Mouse (Mus musculus) lung, embryonic 16.5 days (tissue): ENCODE measurements at regions not wholly inside any gene's neighbourhood (a gene's known extent, or its start where the extent isn't known, plus 50 kb on each side); places are given as distances from the start of the nearest gene placed in this dataset. TPM values are rescaled to one million over a fixed set of nuclear protein-coding genes. Genes with fewer than 3 reads are reported as not detected.

Experiments
- ATAC-seq: fragments of 200-750 bp; cut with Nextera tagmentation; 2 replicates; pipeline ENCODE4 v1.8.0; 2017; ENCODE audit warnings: low read depth, mild to moderate bottlenecking, moderate library complexity
- H3K27ac ChIP-seq: fragments of 300-500 bp; sonication (generic); 2 replicates; pipeline ENCODE4 v1.5.1; 2014; ENCODE audit warnings: mild to moderate bottlenecking, control low read depth, low read length
- H3K27me3 ChIP-seq: fragments of 300-500 bp; sonication (generic); 2 replicates; pipeline ENCODE4 v1.6.1; 2014; ENCODE audit warnings: low read depth, low read length, mixed read lengths; ENCODE audit not compliant: control insufficient read depth, insufficient read depth
- H3K36me3 ChIP-seq: fragments of 300-500 bp; sonication (generic); 2 replicates; pipeline ENCODE4 v1.6.1; 2014; ENCODE audit warnings: low read length; ENCODE audit not compliant: control insufficient read depth, insufficient read depth
- H3K4me1 ChIP-seq: fragments of 300-500 bp; sonication (generic); replicated peaks from 2 replicates; pipeline ENCODE4 v1.6.1; 2014; ENCODE audit warnings: low read length, mixed read lengths; ENCODE audit not compliant: control insufficient read depth, insufficient read depth
- H3K4me2 ChIP-seq: fragments of 300-500 bp; sonication (generic); 2 replicates; pipeline ENCODE4 v1.6.1; 2014; ENCODE audit warnings: low read depth, low read length, control low read depth
- H3K4me3 ChIP-seq: fragments of 300-500 bp; sonication (generic); 2 replicates; pipeline ENCODE4 v1.5.1; 2014; ENCODE audit warnings: mild to moderate bottlenecking, low read length, control low read depth
- H3K9ac ChIP-seq: fragments of 300-500 bp; sonication (generic); 2 replicates; pipeline ENCODE4 v1.6.1; 2014; ENCODE audit warnings: low read length, control low read depth
- H3K9me3 ChIP-seq: fragments of 300-500 bp; sonication (generic); 2 replicates; pipeline ENCODE4 v1.6.1; 2016; ENCODE audit warnings: low read length; ENCODE audit not compliant: control insufficient read depth
- WGBS: fragments of 180-500 bp; shearing (Covaris S2); extraction: QIAGEN DNeasy Blood & Tissue Kit; methylation state at CpG from one replicate; pipeline ENCODE4 v1.1.7; 2014; 5-methylcytosine and 5-hydroxymethylcytosine counted together
- microRNA-seq: library from miRNA; unstranded; fragments of <30 nt; microRNA quantifications from one replicate; pipeline ENCODE4, GENCODE M21; 2016

DNA sequence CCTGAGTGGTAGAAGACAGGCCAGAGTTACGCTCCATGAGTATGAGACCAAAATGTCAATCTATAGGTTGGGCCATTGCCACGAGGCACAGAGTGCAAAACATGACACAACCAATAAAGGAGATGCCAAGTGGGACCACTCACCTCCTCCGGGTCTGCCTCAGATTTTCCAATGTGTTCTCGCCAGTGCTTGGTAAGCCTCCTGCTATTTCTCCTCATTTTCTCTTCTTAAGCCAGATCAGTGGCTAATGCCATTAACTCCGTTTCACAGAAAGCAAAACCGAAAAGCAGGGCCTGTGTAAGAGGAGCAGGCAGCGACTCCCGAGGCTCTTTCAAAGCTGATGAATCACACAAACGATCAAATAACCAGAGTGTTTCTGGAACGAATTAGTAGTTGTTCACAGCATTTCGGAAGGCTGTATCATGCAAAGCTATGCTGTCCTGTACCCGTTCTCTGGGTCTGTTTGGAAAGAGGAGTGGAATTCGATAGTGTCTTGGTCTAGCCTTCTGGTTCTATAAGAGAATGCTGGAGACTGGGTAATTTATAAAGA lies 59.7 kb upstream of the Gm10320 start:
- Histone ChIP-seq H3K4me3 (no peak overlapping the region), H3K27ac (no peak overlapping the region), H3K9ac (no peak overlapping the region), H3K4me2 (no peak overlapping the region), H3K4me1 (no peaks in the 10 kb centered on the region), H3K36me3 (no peaks in the 10 kb centered on the region), H3K27me3 (no peaks in the 10 kb centered on the region), H3K9me3 (no peaks in the 10 kb centered on the region)
- ATAC-seq, result no peak
- 79% methylated on average over 13 of the region's 13 CpGs for WGBS

DNA sequence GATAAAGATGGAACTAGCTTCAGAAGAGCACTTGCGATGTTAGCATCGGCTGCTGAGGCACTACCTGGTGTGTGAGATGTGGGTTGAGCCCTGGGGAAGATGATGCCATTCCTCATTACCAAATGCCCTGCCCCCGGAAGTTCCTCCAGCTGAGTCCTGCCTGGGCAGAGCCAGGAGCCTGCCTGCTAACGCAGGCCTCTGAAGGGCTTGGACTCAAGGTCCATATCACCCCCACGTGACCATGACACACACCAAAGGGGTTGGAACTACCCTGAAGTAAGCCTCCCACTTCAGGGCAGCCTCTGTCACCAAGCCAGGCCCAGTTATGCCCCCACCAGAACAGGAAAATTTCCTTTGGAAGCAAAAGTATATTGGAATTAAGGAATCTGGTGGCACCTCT lies 55.4 kb upstream of the Gm10320 start:
- Histone ChIP-seq H3K9me3 (no peaks in the 10 kb centered on the region), H3K36me3 (no peaks in the 10 kb centered on the region), H3K4me3 (no peak overlapping the region), H3K27ac (no peak overlapping the region), H3K9ac (no peak overlapping the region), H3K4me2 (no peak overlapping the region), H3K27me3 (no peaks in the 10 kb centered on the region), H3K4me1 (peaks cover 3% of the 10 kb centered on the region; the same call in 1 of the 2 replicates)
- ATAC-seq, result no peak
- 69% methylated on average over 5 of the region's 5 CpGs for WGBS

DNA sequence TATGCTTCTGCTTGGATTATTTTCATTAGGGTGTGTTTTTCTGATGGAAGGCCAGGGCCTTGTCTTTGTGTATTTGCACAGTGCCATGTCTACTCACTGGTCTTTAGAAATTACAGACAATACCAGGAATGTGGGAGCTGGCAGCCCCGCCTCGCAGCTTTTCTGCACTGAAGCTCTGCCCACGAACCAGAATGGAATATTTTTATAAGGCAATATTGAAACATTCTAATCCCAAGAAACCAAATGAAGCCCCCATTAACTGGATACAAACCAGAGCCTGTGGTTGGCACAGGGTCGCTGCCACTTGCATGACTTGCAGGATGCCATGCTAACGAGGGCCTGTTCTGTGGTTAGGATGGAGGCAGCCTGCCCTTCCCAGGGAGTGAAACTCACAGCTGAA lies 54.3 kb upstream of the Gm10320 start:
- no peaks in the 10 kb centered on the region for H3K36me3 ChIP-seq
- no peak overlapping the region for H3K4me2 ChIP-seq
- H3K9ac ChIP-seq, result no peak overlapping the region
- no peak for ATAC-seq
- H3K9me3 ChIP-seq, result no peaks in the 10 kb centered on the region
- 63% methylated on average over 5 of the region's 5 CpGs for WGBS
- no peak overlapping the region for H3K27ac ChIP-seq
- peaks cover 3% of the 10 kb centered on the region; the same call in 1 of the 2 replicates for H3K4me1 ChIP-seq
- no peak overlapping the region for H3K4me3 ChIP-seq
- H3K27me3 ChIP-seq, result no peaks in the 10 kb centered on the region

DNA sequence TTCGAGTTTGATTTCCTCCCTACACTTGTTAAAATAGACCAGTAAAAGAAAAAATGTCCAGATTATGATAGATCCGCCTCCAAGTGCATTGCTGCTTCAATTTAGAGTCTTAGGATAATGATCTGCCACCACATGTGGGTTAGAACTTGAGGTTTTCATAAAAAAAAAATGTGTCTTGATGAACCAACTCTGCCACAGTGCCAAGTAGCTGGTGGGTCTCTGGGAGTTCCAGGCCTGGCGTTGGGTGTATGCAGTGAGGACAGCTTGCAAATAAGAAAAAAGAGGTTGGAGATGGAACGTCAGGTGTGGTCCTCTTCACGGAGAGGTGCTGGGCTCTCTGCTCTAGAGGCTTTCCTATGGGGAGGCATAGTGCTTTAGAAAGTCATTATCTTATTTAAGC lies 53.6 kb upstream of the Gm10320 start:
- 63% methylated on average over 5 of the region's 5 CpGs for WGBS
- Histone ChIP-seq H3K4me2 (no peak overlapping the region), H3K9ac (no peak overlapping the region), H3K36me3 (no peaks in the 10 kb centered on the region), H3K4me1 (peaks cover 3% of the 10 kb centered on the region; the same call in 1 of the 2 replicates), H3K27ac (no peak overlapping the region), H3K9me3 (no peaks in the 10 kb centered on the region), H3K27me3 (no peaks in the 10 kb centered on the region), H3K4me3 (no peak overlapping the region)
- no peak for ATAC-seq

DNA sequence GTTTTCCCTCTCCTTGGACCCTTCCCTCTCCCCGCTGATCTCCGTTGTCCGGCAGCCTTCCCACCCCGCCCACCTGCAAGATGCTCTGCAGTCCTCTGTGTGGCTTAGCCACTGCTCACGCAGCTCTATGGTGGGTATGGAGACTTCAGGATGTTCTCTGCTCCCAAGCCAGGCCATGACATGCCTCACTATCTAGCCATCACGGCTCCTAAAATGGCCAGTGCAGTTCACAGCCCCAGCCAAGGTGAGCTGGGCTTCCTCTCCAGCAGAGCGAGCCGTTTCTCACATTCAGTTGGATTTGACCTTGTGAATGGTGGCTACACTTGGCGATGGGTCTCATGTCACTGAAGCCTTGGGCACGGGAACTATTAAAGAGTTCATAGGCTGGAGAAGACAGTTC lies 52.2 kb upstream of the Gm10320 start:
- WGBS, result 87% methylated on average over 10 of the region's 10 CpGs
- H3K9me3 ChIP-seq, result no peaks in the 10 kb centered on the region
- H3K27me3 ChIP-seq, result no peaks in the 10 kb centered on the region
- no peak overlapping the region for H3K9ac ChIP-seq
- no peak overlapping the region for H3K27ac ChIP-seq
- H3K4me2 ChIP-seq, result no peak overlapping the region
- no peak for ATAC-seq
- no peak overlapping the region for H3K4me3 ChIP-seq
- no peaks in the 10 kb centered on the region for H3K36me3 ChIP-seq
- peaks cover 3% of the 10 kb centered on the region; the same call in 1 of the 2 replicates for H3K4me1 ChIP-seq

Small RNAs in the stretch of these regions (microRNA-seq; reads per million reads assigned to microRNA genes)
- not detected for gene Gm22698
